Mouse (Mus musculus) limb, embryonic 15.5 days (tissue): ENCODE data around the gene Rab1b. TPM values are rescaled to one million over a fixed set of nuclear protein-coding genes. Genes with fewer than 3 reads are reported as not detected.
"Not testable (repeated sequence)": the region's sequence is repeated elsewhere in the genome, so short reads cannot be mapped to it uniquely, and the experiment has no call there.

ENCODE experiments used
- ATAC-seq: fragments of 200-750 bp; cut with Nextera tagmentation; 2 replicates; pipeline ENCODE4 v1.8.0; 2017; ENCODE audit warnings: low read depth, moderate TSS enrichment; ENCODE audit not compliant: insufficient number of reproducible peaks, low FRiP score, low TSS enrichment
- H3K27ac ChIP-seq: fragments of 300-500 bp; sonication (generic); 2 replicates; pipeline ENCODE4 v1.5.1; 2015; ENCODE audit warnings: moderate library complexity, mild to moderate bottlenecking, inconsistent platforms
- H3K27me3 ChIP-seq: fragments of 300-500 bp; sonication (generic); 2 replicates; pipeline ENCODE4 v1.6.1; 2015; ENCODE audit warnings: inconsistent platforms
- H3K36me3 ChIP-seq: fragments of 300-500 bp; sonication (generic); 2 replicates; pipeline ENCODE4 v1.6.1; 2015; ENCODE audit warnings: inconsistent platforms
- H3K4me1 ChIP-seq: fragments of 300-500 bp; sonication (generic); 2 replicates; pipeline ENCODE4 v1.6.1; 2015; ENCODE audit warnings: inconsistent platforms
- H3K4me2 ChIP-seq: fragments of 300-500 bp; sonication (generic); 2 replicates; pipeline ENCODE4 v1.6.1; 2015; ENCODE audit warnings: mild to moderate bottlenecking, inconsistent platforms
- H3K4me3 ChIP-seq: fragments of 300-500 bp; sonication (generic); 2 replicates; pipeline ENCODE4 v1.5.1; 2015; ENCODE audit warnings: mild to moderate bottlenecking, inconsistent platforms
- H3K9ac ChIP-seq: fragments of 300-500 bp; sonication (generic); 2 replicates; pipeline ENCODE4 v1.6.1; 2015; ENCODE audit warnings: inconsistent platforms
- H3K9me3 ChIP-seq: fragments of 300-500 bp; sonication (generic); 2 replicates; pipeline ENCODE4 v1.6.1; 2016; ENCODE audit warnings: inconsistent platforms
- WGBS: fragments of 180-500 bp; shearing (Covaris S2); methylation state at CpG from one replicate; pipeline ENCODE4 v1.1.7; 2015; 5-methylcytosine and 5-hydroxymethylcytosine counted together
- polyA plus RNA-seq: library from polyadenylated mRNA; unstranded; fragments of >200 nt; fragmentation: Nextera tagmentation; extraction: Ambion mirVana; gene quantifications from 2 replicates; pipeline ENCODE4 v1.2.1, GENCODE M21; 2015

Gene Rab1b
- polyA plus RNA-seq, 1 experiment from 2014 or later = 239 TPM

GRCm38 (mm10) chr19:5094746-5095417, 12.0 kb downstream of the Rab1b start:
- H3K9me3 ChIP-seq = no peaks in the 10 kb centered on the region
- no peak overlapping the region for H3K27ac ChIP-seq
- peaks cover 61% of the 10 kb centered on the region for H3K4me1 ChIP-seq
- no peak overlapping the region for H3K9ac ChIP-seq
- 41% methylated on average over 11 of the region's 11 CpGs for WGBS
- no peaks in the 10 kb centered on the region for H3K27me3 ChIP-seq
- H3K36me3 ChIP-seq = peaks cover 44% of the 10 kb centered on the region
- H3K4me3 ChIP-seq = no peak overlapping the region
- peak overlapping the region; percentile 31; the same call in 1 of the 2 replicates for H3K4me2 ChIP-seq
- no peak for ATAC-seq

GRCm38 (mm10) chr19:5094243-5094632, 12.6 kb downstream of the Rab1b start:
- Histone ChIP-seq H3K27ac (no peak overlapping the region), H3K4me2 (peak overlapping the region; percentile 31; the same call in 1 of the 2 replicates), H3K27me3 (no peaks in the 10 kb centered on the region), H3K36me3 (peaks cover 37% of the 10 kb centered on the region), H3K9me3 (no peaks in the 10 kb centered on the region), H3K4me1 (peaks cover 61% of the 10 kb centered on the region), H3K9ac (no peak overlapping the region), H3K4me3 (no peak overlapping the region)
- no peak for ATAC-seq
- under 1% methylated on average over 21 of the region's 21 CpGs for WGBS

- Histone ChIP-seq H3K4me1 (peaks cover 59% of the 10 kb centered on the region), H3K9me3 (no peaks in the 10 kb centered on the region), H3K36me3 (peaks cover 36% of the 10 kb centered on the region), H3K27me3 (no peaks in the 10 kb centered on the region), H3K4me3 (no peak overlapping the region), H3K27ac (no peak overlapping the region), H3K4me2 (no peak overlapping the region), H3K9ac (no peak overlapping the region)
- 63% methylated on average over 12 of the region's 12 CpGs for WGBS
- ATAC-seq = no peak
Observed at GRCm38 (mm10) chr19:5093481-5094242, 13.2 kb downstream of the Rab1b start.

- Histone ChIP-seq H3K9ac (no peak overlapping the region), H3K4me3 (no peak overlapping the region), H3K27me3 (no peaks in the 10 kb centered on the region), H3K27ac (no peak overlapping the region), H3K4me2 (no peak overlapping the region), H3K4me1 (peaks cover 51% of the 10 kb centered on the region), H3K9me3 (no peaks in the 10 kb centered on the region), H3K36me3 (peaks cover 36% of the 10 kb centered on the region)
- WGBS = 82% methylated on average over 10 of the region's 10 CpGs
- no peak for ATAC-seq
Observed at GRCm38 (mm10) chr19:5092083-5092482, 14.8 kb downstream of the Rab1b start.

- Histone ChIP-seq H3K36me3 (peaks cover 36% of the 10 kb centered on the region), H3K27ac (no peak overlapping the region), H3K27me3 (peaks cover 23% of the 10 kb centered on the region), H3K9me3 (no peaks in the 10 kb centered on the region), H3K4me2 (peak overlapping the region; percentile 80), H3K9ac (0 out of 2 replicates have a peak overlapping the region, but pooled peaks have one; percentile 68), H3K4me3 (peak overlapping the region; percentile 84), H3K4me1 (peaks cover 36% of the 10 kb centered on the region)
- ATAC-seq = no peak
- WGBS = 88% methylated on average over 4 of the region's 4 CpGs
Observed at GRCm38 (mm10) chr19:5089324-5089723, 17.5 kb downstream of the Rab1b start.

GRCm38 (mm10) chr19:5087884-5088728, 18.8 kb downstream of the Rab1b start, which contains the start of gene Yif1a:
TSS of gene Yif1a (plus strand) at chr19:5088538.
- Histone ChIP-seq H3K4me2 (peak within 1 kb of the TSS; percentile 80), H3K27me3 (peaks cover 35% of the 10 kb centered on the region), H3K36me3 (peaks cover 29% of the 10 kb centered on the region), H3K4me3 (peak within 1 kb of the TSS; percentile 84), H3K9ac (peak within 1 kb of the TSS; percentile 68), H3K27ac (peak within 1 kb of the TSS; percentile 91), H3K4me1 (peaks cover 29% of the 10 kb centered on the region), H3K9me3 (no peaks in the 10 kb centered on the region)
- WGBS = under 1% methylated on average over 58 of the region's 58 CpGs
- ATAC-seq = peak; percentile 92

- H3K27me3 ChIP-seq = peaks cover 51% of the 10 kb centered on the region
Observed at GRCm38 (mm10) chr19:5086533-5086932, 20.3 kb downstream of the Rab1b start.

GRCm38 (mm10) chr19:5085145-5085863, 21.6 kb downstream of the Rab1b start, which contains the start of gene Tmem151a:
TSS of gene Tmem151a (minus strand) at chr19:5085531.
- H3K4me3 ChIP-seq = peak within 1 kb of the TSS; percentile 45
- under 1% methylated on average over 64 of the region's 69 CpGs for WGBS
- ATAC-seq = no peak
- H3K4me1 ChIP-seq = peaks cover 29% of the 10 kb centered on the region
- H3K27me3 ChIP-seq = peaks cover 63% of the 10 kb centered on the region
- H3K36me3 ChIP-seq = peaks cover 1% of the 10 kb centered on the region
- H3K27ac ChIP-seq = no peak within 1 kb of the TSS
- no peak within 1 kb of the TSS for H3K9ac ChIP-seq
- H3K4me2 ChIP-seq = peak within 1 kb of the TSS; percentile 77
- no peaks in the 10 kb centered on the region for H3K9me3 ChIP-seq

More at GRCm38 (mm10) chr19:5086533-5086932, 20.3 kb downstream of the Rab1b start:
- not testable (repeated sequence) for ATAC-seq, H3K9me3 ChIP-seq, H3K27ac ChIP-seq, H3K4me3 ChIP-seq, H3K4me2 ChIP-seq, H3K9ac ChIP-seq
- H3K36me3 ChIP-seq = peaks cover 13% of the 10 kb centered on the region
- 52% methylated on average over 4 of the region's 4 CpGs for WGBS
- peaks cover 29% of the 10 kb centered on the region for H3K4me1 ChIP-seq

- Histone ChIP-seq H3K27ac (no peak overlapping the region), H3K36me3 (no peaks in the 10 kb centered on the region; the same call in 1 of the 2 replicates), H3K4me3 (peak overlapping the region; percentile 45), H3K4me2 (peak overlapping the region; percentile 77), H3K4me1 (peaks cover 29% of the 10 kb centered on the region), H3K9me3 (no peaks in the 10 kb centered on the region), H3K9ac (no peak overlapping the region), H3K27me3 (peaks cover 69% of the 10 kb centered on the region)
- no peak for ATAC-seq
- 6% methylated on average over 15 of the region's 15 CpGs for WGBS
Observed at GRCm38 (mm10) chr19:5084834-5085144, 22.1 kb downstream of the Rab1b start.

- Histone ChIP-seq H3K4me2 (0 out of 2 replicates have a peak overlapping the region, but pooled peaks have one; percentile 77), H3K4me1 (peaks cover 23% of the 10 kb centered on the region), H3K9ac (no peak overlapping the region), H3K4me3 (peak overlapping the region; percentile 45; the same call in 1 of the 2 replicates), H3K27me3 (peaks cover 70% of the 10 kb centered on the region), H3K9me3 (no peaks in the 10 kb centered on the region), H3K36me3 (no peaks in the 10 kb centered on the region), H3K27ac (no peak overlapping the region)
- whole genome bisulfite sequencing = 59% methylated on average over 3 of the region's 3 CpGs
- ATAC-seq = no peak
Observed at GRCm38 (mm10) chr19:5083961-5084833, 22.7 kb downstream of the Rab1b start.
